Mouse (Mus musculus): ENCODE measurements at regions not wholly inside any gene's neighbourhood (a gene's known extent, or its start where the extent isn't known, plus 50 kb on each side); places are given as distances from the start of the nearest gene placed in this dataset.
"Not testable (repeated sequence)": the region's sequence is repeated elsewhere in the genome, so short reads cannot be mapped to it uniquely, and the experiment has no call there.

- DNase-seq: no peak
- intact Hi-C loops (cut with DNase I): no loop called here
Measured at GRCm38 (mm10) chr17:4526466-4526865, 467.7 kb upstream of the Arid1b start.

GRCm38 (mm10) chr17:4532126-4532525 lies 462.0 kb upstream of the Arid1b start:
- DNase-seq: no peak
- intact Hi-C loops (cut with DNase I): no loop called here

GRCm38 (mm10) chr17:4540435-4540834 lies 453.7 kb upstream of the Arid1b start:
- no peak for DNase-seq
- intact Hi-C loops (cut with DNase I): no loop called here

GRCm38 (mm10) chr17:4541020-4541743 lies 452.9 kb upstream of the Arid1b start:
- intact Hi-C loops (cut with DNase I): no loop called here
- DNase-seq: no peak

GRCm38 (mm10) chr17:4546579-4546978 lies 447.6 kb upstream of the Arid1b start:
- intact Hi-C loops (cut with DNase I): no loop called here
- DNase-seq: no peak

GRCm38 (mm10) chr17:4553026-4553425 lies 441.1 kb upstream of the Arid1b start:
- intact Hi-C loops (cut with DNase I); DNase-seq: not testable (repeated sequence)

GRCm38 (mm10) chr17:4563641-4564040 lies 430.5 kb upstream of the Arid1b start:
- intact Hi-C loops (cut with DNase I): no loop called here
- no peak for DNase-seq

GRCm38 (mm10) chr17:4576883-4577282 lies 417.2 kb upstream of the Arid1b start:
- DNase-seq: no peak
- intact Hi-C loops (cut with DNase I): no loop called here

- intact Hi-C loops (cut with DNase I): no loop called here
- DNase-seq: no peak
Measured at GRCm38 (mm10) chr17:4581851-4582250, 412.3 kb upstream of the Arid1b start.

GRCm38 (mm10) chr17:4610481-4610880 lies 383.7 kb upstream of the Arid1b start:
- DNase-seq: no peak
- intact Hi-C loops (cut with DNase I): no loop called here

- DNase-seq: no peak
- intact Hi-C loops (cut with DNase I): no loop called here
Measured at GRCm38 (mm10) chr17:4610993-4611392, 383.1 kb upstream of the Arid1b start.

- peak; percentile 15 to 17 for DNase-seq
- intact Hi-C loops (cut with DNase I): no loop called here
Measured at GRCm38 (mm10) chr17:4611711-4612110, 382.4 kb upstream of the Arid1b start.

- intact Hi-C loops (cut with DNase I): no loop called here
- DNase-seq: peak; percentile 41 to 56
Measured at GRCm38 (mm10) chr17:4612136-4612535, 382.0 kb upstream of the Arid1b start.

GRCm38 (mm10) chr17:4612741-4613140 lies 381.4 kb upstream of the Arid1b start:
- DNase-seq: peak; percentile 55 to 60
- intact Hi-C loops (cut with DNase I): no loop called here

GRCm38 (mm10) chr17:4620361-4620760 lies 373.8 kb upstream of the Arid1b start:
- DNase-seq: no peak
- intact Hi-C loops (cut with DNase I): no loop called here

- DNase-seq; intact Hi-C loops (cut with DNase I): not testable (repeated sequence)
Measured at GRCm38 (mm10) chr17:4626126-4626525, 368.0 kb upstream of the Arid1b start.

GRCm38 (mm10) chr17:4627542-4627941 lies 366.6 kb upstream of the Arid1b start:
- intact Hi-C loops (cut with DNase I): no loop called here

GRCm38 (mm10) chr17:4631122-4631521 lies 363.0 kb upstream of the Arid1b start:
- no peak for DNase-seq

More at GRCm38 (mm10) chr17:4627542-4627941, 366.6 kb upstream of the Arid1b start:
- DNase-seq: no peak

GRCm38 (mm10) chr17:4632506-4632905 lies 361.6 kb upstream of the Arid1b start:
- intact Hi-C loops (cut with DNase I): no loop called here
- no peak for DNase-seq

More at GRCm38 (mm10) chr17:4631122-4631521, 363.0 kb upstream of the Arid1b start:
- intact Hi-C loops (cut with DNase I): no loop called here

- intact Hi-C loops (cut with DNase I): no loop called here
- no peak for DNase-seq
Measured at GRCm38 (mm10) chr17:4633771-4634170, 360.4 kb upstream of the Arid1b start.

GRCm38 (mm10) chr17:4636796-4637353 lies 357.3 kb upstream of the Arid1b start:
- intact Hi-C loops (cut with DNase I): no loop called here
- DNase-seq: peak; percentile 10 to 17

- intact Hi-C loops (cut with DNase I): no loop called here
- DNase-seq: no peak
Measured at GRCm38 (mm10) chr17:4639531-4639930, 354.6 kb upstream of the Arid1b start.
